Mouse (Mus musculus) frontal cortex, adult 2 months (tissue): ENCODE measurements at regions not wholly inside any gene's neighbourhood (a gene's known extent, or its start where the extent isn't known, plus 50 kb on each side); places are given as distances from the start of the nearest gene placed in this dataset.
"Not testable (repeated sequence)": the region's sequence is repeated elsewhere in the genome, so short reads cannot be mapped to it uniquely, and the experiment has no call there.

Experiments
- DNase-seq, 2 experiments: peaks; one replicate each; pipeline ENCODE4 v3.0.0; 2022; ENCODE audit warnings: low spot score in 1 of 2; ENCODE audit errors: extremely low spot score in 1 of 2

- DNase-seq, result peak in 1 of 2 experiments; percentile 29
Measured at GRCm38 (mm10) chr15:89730320-89730719, 111.3 kb downstream of the Syt10 start.

GRCm38 (mm10) chr15:89724356-89724755 is 117.3 kb downstream of the Syt10 start:
- DNase-seq, result no peak

GRCm38 (mm10) chr15:89697221-89697620 is 105.5 kb upstream of the Rabl2 start:
- no peak for DNase-seq

- no peak for DNase-seq
Measured at GRCm38 (mm10) chr15:89676366-89676765, 84.6 kb upstream of the Rabl2 start.

GRCm38 (mm10) chr15:89656558-89656957 is 64.8 kb upstream of the Rabl2 start:
- not testable (repeated sequence) for DNase-seq
